Mouse (Mus musculus) T-cell, adult 2 months (primary cell): Measurements from ENCODE around the gene Gm20830.
"Not testable (repeated sequence)": the region's sequence is repeated elsewhere in the genome, so short reads cannot be mapped to it uniquely, and the experiment has no call there.

Source experiments
- DNase-seq: peaks from one replicate; pipeline ENCODE4 v3.0.0; 2022; ENCODE audit warnings: low spot score

The Gm20830 gene

GRCm38 (mm10) chrY:6918182-6918581 is at the start of gene Gm20830:
Gene Gm20830, minus strand, starts transcription at chrY:6918282.
- not testable (repeated sequence) for DNase-seq
